Mouse (Mus musculus) liver, embryonic 14.5 days (tissue): ENCODE results near the gene Myt1.

ENCODE experiments used
- CTCF ChIP-seq: IDR thresholded peaks from 2 replicates; pipeline ENCODE4 v1.5.1; 2016; ENCODE audit warnings: antibody characterized with exemption, low read depth, control low read depth
- EP300 ChIP-seq: IDR thresholded peaks from 2 replicates; pipeline ENCODE4 v1.6.1; 2016; ENCODE audit warnings: antibody characterized with exemption, low read depth

DNA sequence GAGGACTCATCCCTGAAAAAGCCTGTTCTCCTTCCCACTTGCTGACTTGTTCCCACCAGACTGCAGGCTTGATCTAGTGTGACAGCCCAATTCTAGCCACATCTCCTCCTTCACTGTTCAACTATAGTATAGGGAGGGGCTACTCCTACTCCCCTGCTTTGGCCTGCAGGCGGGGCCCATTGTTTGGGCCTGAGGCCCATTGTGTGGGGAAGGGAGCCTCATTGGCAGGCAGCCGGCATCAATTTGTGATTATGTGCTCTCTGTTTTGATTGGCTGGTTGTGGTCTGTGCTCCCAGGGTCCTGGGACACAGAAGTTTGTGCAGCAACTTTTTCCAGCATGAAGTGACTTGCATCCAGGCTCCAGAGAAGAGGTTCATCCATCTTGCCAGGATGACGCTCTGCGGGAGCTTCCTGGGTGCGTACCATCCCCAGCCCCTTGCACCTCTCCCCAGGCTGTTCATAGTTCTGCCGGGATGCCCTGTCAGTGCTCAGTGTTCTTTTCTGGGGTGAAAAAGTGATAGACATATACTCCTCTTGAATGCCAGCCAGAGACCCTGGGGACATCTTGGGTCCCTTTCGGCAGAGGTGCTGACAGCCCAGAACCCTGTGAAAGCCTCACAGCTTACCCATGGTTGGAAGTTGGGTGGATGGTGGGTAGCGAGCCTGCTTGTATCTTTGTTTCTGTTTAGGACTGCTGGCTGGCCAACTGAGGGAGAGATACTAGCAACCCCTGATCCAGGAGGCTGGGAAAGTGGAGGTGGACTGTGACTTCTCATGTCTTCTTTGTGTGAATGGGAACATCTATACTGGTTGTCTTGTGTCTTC is at the start of gene Myt1:
- TF ChIP-seq CTCF (no peak), EP300 (no peak)
